ENCODE assay signal across 20 mouse cellular contexts in the genomic region with DNA sequence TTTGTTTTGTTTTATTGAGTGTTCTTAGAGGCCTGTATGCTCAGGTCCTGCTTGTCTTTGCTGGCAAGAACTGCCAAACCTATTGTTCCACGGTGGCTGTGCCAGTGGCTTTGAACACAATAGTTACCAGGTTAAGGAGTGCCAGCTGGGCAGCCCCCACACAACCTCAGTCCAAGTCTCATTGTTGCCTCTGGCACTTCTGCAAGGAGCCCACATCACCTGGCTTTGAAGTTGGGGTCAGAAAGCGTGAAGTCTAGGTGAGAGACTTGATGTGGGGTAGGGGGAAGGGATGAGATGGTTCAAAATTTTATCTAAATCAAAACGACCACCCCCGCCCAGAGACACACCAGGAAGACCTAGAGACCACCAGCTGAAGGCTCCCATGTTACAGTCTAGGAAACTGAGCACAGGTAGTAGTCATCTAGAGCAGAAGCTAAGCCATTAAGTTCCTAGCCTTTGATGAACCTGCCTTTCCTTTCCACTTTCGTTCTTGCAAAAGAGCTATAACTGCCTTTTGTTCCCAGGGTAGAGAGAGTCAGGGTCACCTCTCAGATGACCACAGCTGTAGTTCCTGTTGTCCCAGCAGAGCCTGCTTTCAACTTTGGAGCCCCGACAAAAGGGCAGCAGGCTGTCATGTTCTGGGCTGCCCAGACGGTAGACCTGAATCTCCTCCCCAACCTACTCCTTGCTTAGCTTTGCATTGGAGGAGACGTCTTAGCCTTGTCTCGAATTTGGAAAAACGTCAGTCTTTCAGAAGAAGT. TPM values are rescaled to one million over a fixed set of nuclear protein-coding genes. Genes with fewer than 3 reads are reported as not detected.
"Had no signal": no experiment of that assay in that cellular context is flagged by ENCODE, and none has a peak within 500 bp of the region (broad histone marks: within the 10 kb centered on the region; RNA-seq: fewer than 3 reads in every experiment).

No protein-coding gene starts in this region.

- DNase-seq: lung, adult 2 months; lung, postnatal 14 days; lung, postnatal 36 days; right cerebral cortex, postnatal 14 days; thymus, adult 2 months; thymus, postnatal 25 days; thymus, postnatal 4 days had no signal

- H3K27me3 ChIP-seq: liver, embryonic 15.5 days; lung, embryonic 15.5 days; megakaryocyte, embryonic 14.5 days; midbrain, embryonic 12.5 days; midbrain, embryonic 15.5 days; neural tube, embryonic 12.5 days; stomach, embryonic 15.5 days had no signal

- H3K9ac ChIP-seq: liver, embryonic 15.5 days; lung, embryonic 15.5 days; midbrain, embryonic 12.5 days; midbrain, embryonic 15.5 days; neural tube, embryonic 12.5 days; stomach, embryonic 15.5 days had no signal

- ATAC-seq: lung, postnatal 0 days; midbrain, embryonic 15.5 days had no signal

- H3K4me3 ChIP-seq: liver, embryonic 15.5 days; lung, embryonic 15.5 days; megakaryocyte, embryonic 14.5 days; midbrain, embryonic 12.5 days; midbrain, embryonic 15.5 days; neural tube, embryonic 12.5 days; stomach, embryonic 15.5 days had no signal

- H3K36me3 ChIP-seq: liver, embryonic 15.5 days; lung, embryonic 15.5 days; midbrain, embryonic 12.5 days; midbrain, embryonic 15.5 days; neural tube, embryonic 12.5 days; stomach, embryonic 15.5 days had no signal

- H3K4me1 ChIP-seq: liver, embryonic 15.5 days; lung, embryonic 15.5 days; megakaryocyte, embryonic 14.5 days; midbrain, embryonic 12.5 days; midbrain, embryonic 15.5 days; neural tube, embryonic 12.5 days had no signal

- H3K27ac ChIP-seq: liver, embryonic 15.5 days; lung, embryonic 15.5 days; macrophage; midbrain, embryonic 12.5 days; midbrain, embryonic 15.5 days; neural tube, embryonic 12.5 days; stomach, embryonic 15.5 days; stomach, postnatal 0 days had no signal

- H3K9me3 ChIP-seq: liver, embryonic 15.5 days; lung, embryonic 15.5 days; megakaryocyte, embryonic 14.5 days; midbrain, embryonic 12.5 days; midbrain, embryonic 15.5 days; neural tube, embryonic 12.5 days; stomach, embryonic 15.5 days had no signal

- H3K4me2 ChIP-seq: liver, embryonic 15.5 days; lung, embryonic 15.5 days; midbrain, embryonic 12.5 days; midbrain, embryonic 15.5 days; neural tube, embryonic 12.5 days; stomach, embryonic 15.5 days had no signal

RNA-seq across cellular contexts. Expression of gene Foxa2, which starts 48.4 kb away (rescaled TPM):
- total RNA-seq: megakaryocyte progenitor cell, adult 5-6 weeks; monocyte, adult 5-6 weeks; neutrophil, adult 5-6 weeks had no signal
- polyA plus RNA-seq: macrophage had no signal
